Mouse (Mus musculus): ENCODE results near the gene Plekha4. TPM values are rescaled to one million over a fixed set of nuclear protein-coding genes. Genes with fewer than 3 reads are reported as not detected.

The Plekha4 gene
- polyA plus RNA-seq (2017; shearing (Covaris generic)), result under 1 TPM in 1 of 2 experiments, not detected in 1; 0.49 TPM

GRCm38 (mm10) chr7:45525809-45526473 lies at the start of gene Plekha4, which contains the start of gene Ppp1r15a:
Gene Plekha4 (plus strand): TSS chr7:45526330.
Gene Ppp1r15a (minus strand): TSS chr7:45526268.

DNA sequence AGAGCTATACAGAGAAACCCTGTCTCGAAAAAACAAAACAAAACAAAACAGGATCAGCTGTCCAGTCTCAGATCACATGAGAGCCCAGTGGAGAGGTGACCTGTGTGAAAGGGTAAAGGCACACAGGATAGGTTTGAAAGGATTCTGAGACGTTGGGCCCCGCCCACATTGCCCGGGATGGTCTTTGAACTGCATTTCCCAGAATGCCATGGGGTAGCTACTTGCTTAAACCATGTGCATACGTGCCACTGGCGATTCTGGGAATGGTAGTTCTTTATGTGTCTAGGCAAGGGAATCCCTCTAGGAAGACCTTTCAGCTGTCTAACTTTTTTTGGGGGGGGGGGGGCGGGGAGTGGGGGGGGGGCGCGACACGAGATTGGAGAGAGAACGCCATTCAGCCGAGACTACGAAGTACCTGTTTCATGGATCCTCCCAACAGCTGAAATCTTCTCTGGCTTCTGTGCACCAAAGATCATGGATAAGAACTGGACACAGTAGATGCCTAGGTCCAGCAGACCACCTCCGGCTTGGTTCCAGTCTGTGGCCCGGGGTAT lies 44.7 kb upstream of the Plekha4 start, which contains the start of gene Tulp2:
Gene Tulp2, plus strand, starts transcription at position 504 of the 554 bp plus-strand sequence.

GRCm38 (mm10) chr7:45486761-45487415 lies 39.2 kb upstream of the Plekha4 start, which contains the start of gene Gm45808:
Gene Gm45808 (minus strand): TSS chr7:45486811.

GRCm38 (mm10) chr7:45488293-45489204 lies 37.6 kb upstream of the Plekha4 start, which contains the start of gene Dhdh:
Gene Dhdh (minus strand): TSS chr7:45488805.

GRCm38 (mm10) chr7:45509912-45510787 lies 16.0 kb upstream of the Plekha4 start, which contains the start of gene Nucb1:
Gene Nucb1 (minus strand): TSS chr7:45510406.

DNA sequence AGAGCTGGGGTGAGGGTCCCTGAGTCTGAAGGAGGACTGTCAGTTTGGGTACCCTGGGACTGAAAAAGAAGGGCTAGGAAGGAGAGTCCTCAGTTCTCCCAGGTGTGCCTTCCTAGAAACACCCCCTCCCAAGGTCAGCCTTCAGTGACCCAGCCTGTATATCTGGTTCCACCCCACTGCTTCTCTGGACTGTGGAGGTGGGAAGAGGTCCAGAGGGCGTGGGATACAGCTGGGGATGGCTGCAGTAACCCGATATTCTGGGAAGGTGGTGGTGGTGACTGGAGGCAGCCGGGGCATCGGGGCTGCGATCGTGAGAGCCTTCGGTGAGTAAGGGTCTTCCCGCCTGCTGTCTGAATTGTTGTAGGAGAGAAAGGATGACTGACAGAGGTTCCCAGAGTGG lies 28.6 kb downstream of the Plekha4 start, which contains the start of gene Hsd17b14:
Gene Hsd17b14, plus strand, starts transcription at position 150 of the 400 bp plus-strand sequence.

GRCm38 (mm10) chr7:45570103-45570741 lies 44.1 kb downstream of the Plekha4 start, which contains the start of gene Bcat2:
Gene Bcat2 (plus strand): TSS chr7:45570153.

Other genes starting within 250 kb of the Plekha4 start
- under 1 TPM in 1 of 2 experiments, not detected in 1; 0.28 TPM for gene Slc6a21, start 248.8 kb upstream of the Plekha4 start, polyA plus RNA-seq (2017; shearing (Covaris generic))
- gene Trpm4, start 192.6 kb upstream of the Plekha4 start, polyA plus RNA-seq (2017; shearing (Covaris generic)), result 10 to 100 TPM; 12.2 to 16.1 TPM
- gene Hrc, start 191.0 kb upstream of the Plekha4 start, polyA plus RNA-seq (2017; shearing (Covaris generic)), result not detected
- gene Ppfia3, start 159.3 kb upstream of the Plekha4 start, polyA plus RNA-seq (2017; shearing (Covaris generic)), result under 1 TPM; 0.12 to 0.16 TPM
- gene Lin7b, start 155.7 kb upstream of the Plekha4 start, polyA plus RNA-seq (2017; shearing (Covaris generic)), result under 1 TPM in 1 of 2 experiments, not detected in 1; 0.35 TPM
- 100 to 1,000 TPM; 204 to 218 TPM for gene Snrnp70, start 130.6 kb upstream of the Plekha4 start, polyA plus RNA-seq (2017; shearing (Covaris generic))
- not detected for gene Kcna7, start 120.7 kb upstream of the Plekha4 start, polyA plus RNA-seq (2017; shearing (Covaris generic))
- 1 to 10 TPM; 1.2 to 1.4 TPM for gene Ntf5, start 112.6 kb upstream of the Plekha4 start, polyA plus RNA-seq (2017; shearing (Covaris generic))
- not detected for gene Lhb, start 105.5 kb upstream of the Plekha4 start, polyA plus RNA-seq (2017; shearing (Covaris generic))
- 10 to 100 TPM in 1 of 2 experiments, 1 to 10 TPM in 1; 6.3 to 11.1 TPM for gene Gys1, start 91.5 kb upstream of the Plekha4 start, polyA plus RNA-seq (2017; shearing (Covaris generic))
- 10 to 100 TPM; 52.7 to 55.4 TPM for gene Ruvbl2, start 88.2 kb upstream of the Plekha4 start, polyA plus RNA-seq (2017; shearing (Covaris generic))
- gene Ftl1, start 66.4 kb upstream of the Plekha4 start, polyA plus RNA-seq (2017; shearing (Covaris generic)), result 1,000 to 10,000 TPM; 1,818 to 2,133 TPM
- 100 to 1,000 TPM; 303 to 346 TPM for gene Bax, start 59.4 kb upstream of the Plekha4 start, polyA plus RNA-seq (2017; shearing (Covaris generic))
- gene Tulp2, start 44.5 kb upstream of the Plekha4 start, polyA plus RNA-seq (2017; shearing (Covaris generic)), result under 1 TPM; 0.45 to 0.88 TPM
- under 1 TPM in 1 of 2 experiments, not detected in 1; 0.21 TPM for gene Gm45808, start 39.5 kb upstream of the Plekha4 start, polyA plus RNA-seq (2017; shearing (Covaris generic))
- 1 to 10 TPM in 1 of 2 experiments, under 1 TPM in 1; 0.27 to 1.1 TPM for gene Dhdh, start 37.5 kb upstream of the Plekha4 start, polyA plus RNA-seq (2017; shearing (Covaris generic))
- 100 to 1,000 TPM; 193 to 285 TPM for gene Nucb1, start 15.9 kb upstream of the Plekha4 start, polyA plus RNA-seq (2017; shearing (Covaris generic))
- gene Ppp1r15a, start 62 bp upstream of the Plekha4 start, polyA plus RNA-seq (2017; shearing (Covaris generic)), result 10 to 100 TPM; 30.0 to 40.4 TPM
- under 1 TPM; 0.85 to 0.86 TPM for gene Hsd17b14, start 28.6 kb downstream of the Plekha4 start, polyA plus RNA-seq (2017; shearing (Covaris generic))
- 10 to 100 TPM; 61.0 to 61.5 TPM for gene Bcat2, start 43.8 kb downstream of the Plekha4 start, polyA plus RNA-seq (2017; shearing (Covaris generic))
- not detected for gene Fgf21, start 89.2 kb downstream of the Plekha4 start, polyA plus RNA-seq (2017; shearing (Covaris generic))
- gene Fut1, start 91.0 kb downstream of the Plekha4 start, polyA plus RNA-seq (2017; shearing (Covaris generic)), result under 1 TPM in 1 of 2 experiments, not detected in 1; 0.11 TPM
- gene Izumo1, start 95.5 kb downstream of the Plekha4 start, polyA plus RNA-seq (2017; shearing (Covaris generic)), result under 1 TPM; 0.48 to 0.64 TPM
- 1 to 10 TPM; 1.2 to 1.4 TPM for gene Rasip1, start 101.2 kb downstream of the Plekha4 start, polyA plus RNA-seq (2017; shearing (Covaris generic))
- 1 to 10 TPM in 1 of 2 experiments, under 1 TPM in 1; 0.16 to 1.8 TPM for gene Mamstr, start 113.6 kb downstream of the Plekha4 start, polyA plus RNA-seq (2017; shearing (Covaris generic))
- under 1 TPM; 0.05 to 0.23 TPM for gene Fut2, start 140.1 kb downstream of the Plekha4 start, polyA plus RNA-seq (2017; shearing (Covaris generic))
- under 1 TPM in 1 of 2 experiments, not detected in 1; 0.30 TPM for gene Ntn5, start 157.7 kb downstream of the Plekha4 start, polyA plus RNA-seq (2017; shearing (Covaris generic))
- gene Sec1, start 168.1 kb downstream of the Plekha4 start, polyA plus RNA-seq (2017; shearing (Covaris generic)), result under 1 TPM; 0.11 to 0.87 TPM
- gene Car11, start 173.5 kb downstream of the Plekha4 start, polyA plus RNA-seq (2017; shearing (Covaris generic)), result 1 to 10 TPM; 1.4 to 2.6 TPM
- gene Dbp, start 178.8 kb downstream of the Plekha4 start, polyA plus RNA-seq (2017; shearing (Covaris generic)), result 10 to 100 TPM; 30.7 to 43.2 TPM
- 1,000 to 10,000 TPM; 1,404 to 2,078 TPM for gene Rpl18, start 189.1 kb downstream of the Plekha4 start, polyA plus RNA-seq (2017; shearing (Covaris generic))
- gene Sphk2, start 191.7 kb downstream of the Plekha4 start, polyA plus RNA-seq (2017; shearing (Covaris generic)), result 10 to 100 TPM; 21.2 to 24.8 TPM
- gene Fam83e, start 194.9 kb downstream of the Plekha4 start, polyA plus RNA-seq (2017; shearing (Covaris generic)), result under 1 TPM in 1 of 2 experiments, not detected in 1; 0.09 TPM
- not detected for gene Spaca4, start 199.5 kb downstream of the Plekha4 start, polyA plus RNA-seq (2017; shearing (Covaris generic))

All from activated CD4-positive, CD25-positive, alpha-beta regulatory T cell (primary cell).